Mouse (Mus musculus): Measurements from ENCODE around the gene Olfr1099.

The Olfr1099 gene

GRCm38 (mm10) chr2:86960593-86960992, at the start of gene Olfr1099:
Gene Olfr1099, minus strand, starts transcription at chr2:86960693.
- DNase-seq: no peak

GRCm38 (mm10) chr2:86998098-86998497, 37.6 kb upstream of the Olfr1099 start, which contains the start of gene Olfr1102:
Gene Olfr1102, plus strand, starts transcription at chr2:86998398.
- no peak for DNase-seq

- no peak for DNase-seq
Observed at GRCm38 (mm10) chr2:86991121-86991520, 30.6 kb upstream of the Olfr1099 start, which contains the start of gene Olfr1101. Gene Olfr1101, minus strand, starts transcription at chr2:86991221.

GRCm38 (mm10) chr2:86979854-86980253, 19.4 kb upstream of the Olfr1099 start, which contains the start of gene Olfr1100:
Gene Olfr1100, minus strand, starts transcription at chr2:86979954.
- no peak for DNase-seq

- no peak for DNase-seq
Observed at GRCm38 (mm10) chr2:86926557-86926956, 33.9 kb downstream of the Olfr1099 start.

GRCm38 (mm10) chr2:86924445-86924844, 36.0 kb downstream of the Olfr1099 start, which contains the start of gene Olfr1098:
Gene Olfr1098, minus strand, starts transcription at chr2:86924545.
- no peak for DNase-seq

GRCm38 (mm10) chr2:86905647-86906046, 54.8 kb downstream of the Olfr1099 start:
- no peak for DNase-seq

Measured in kidney, postnatal 36 days (tissue).